Mouse (Mus musculus) bone marrow, adult 2 months (tissue): ENCODE results near the gene Nutm1. TPM values are rescaled to one million over a fixed set of nuclear protein-coding genes. Genes with fewer than 3 reads are reported as not detected.

Experiments used
- H3K27ac ChIP-seq: fragments of 200-500 bp; 2 replicates; pipeline ENCODE4 v1.5.1; 2012; ENCODE audit warnings: low read depth, mild to moderate bottlenecking, control low read depth, inconsistent platforms, low read length; ENCODE audit not compliant: control insufficient read depth, poor library complexity, insufficient read depth
- H3K4me1 ChIP-seq: fragments of 200-500 bp; 2 replicates; pipeline ENCODE4 v1.6.1; 2011; ENCODE audit warnings: low read length; ENCODE audit not compliant: control insufficient read depth, insufficient read depth
- H3K4me3 ChIP-seq: fragments of 200-500 bp; replicated peaks from 2 replicates; pipeline ENCODE3; 2011; ENCODE audit warnings: mild to moderate bottlenecking, low read depth, low read length, control low read depth; ENCODE audit not compliant: control insufficient read depth
- CTCF ChIP-seq: fragments of 200-500 bp; IDR thresholded peaks from 2 replicates; pipeline ENCODE4 v1.5.1; 2011; ENCODE audit warnings: low read length, control low read depth; ENCODE audit not compliant: control insufficient read depth, insufficient read depth
- POLR2A ChIP-seq: fragments of 200-500 bp; IDR thresholded peaks from 2 replicates; pipeline ENCODE4 v1.6.1; 2011; ENCODE audit warnings: low read depth, mild to moderate bottlenecking, control low read depth, low read length, borderline replicate concordance; ENCODE audit not compliant: control insufficient read depth
- WGBS: fragments of 180-500 bp; shearing (Covaris S2); methylation state at CpG from one replicate; pipeline ENCODE4 v1.1.7; 2018; 5-methylcytosine and 5-hydroxymethylcytosine counted together
- polyA plus RNA-seq: library from polyadenylated mRNA; stranded (reverse); fragments of >200 nt; gene quantifications from 2 replicates; pipeline ENCODE4 v1.2.4, GENCODE M21; 2011; ENCODE audit warnings: low replicate concordance; ENCODE audit not compliant: missing spikeins, insufficient read depth, insufficient read length

Nutm1 gene
- polyA plus RNA-seq, 1 experiment, result not detected

DNA sequence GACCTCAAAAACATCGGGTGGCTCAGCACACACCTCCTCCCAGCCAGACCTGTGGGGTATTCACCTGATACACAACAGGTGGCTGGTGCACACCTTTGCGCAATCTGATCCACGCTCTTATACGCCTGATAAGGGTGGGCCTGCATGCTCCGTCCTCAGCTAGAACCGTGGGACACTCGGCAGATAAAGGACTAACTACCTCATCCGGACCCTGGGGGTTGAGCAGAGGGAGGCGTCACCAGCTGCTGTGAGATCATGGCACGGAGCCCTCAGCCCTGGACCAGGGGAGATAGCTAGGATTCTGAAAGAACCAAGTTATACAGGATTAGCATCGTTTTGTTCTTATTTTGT is 7.1 kb upstream of the Nutm1 start, which contains the start of gene Gm21985:
TSS of gene Gm21985 (plus strand) at position 73 of the 351 bp plus-strand sequence.
- H3K4me3 ChIP-seq, result peak within 1 kb of the TSS; percentile 95
- WGBS, result under 1% methylated on average over 11 of the region's 11 CpGs
- peak within 1 kb of the TSS; percentile 99 for H3K27ac ChIP-seq
- no peaks in the 10 kb centered on the region; the same call in 1 of the 2 replicates for H3K4me1 ChIP-seq
- peak; percentile 64; the same call in 1 of the 2 replicates for TF ChIP-seq POLR2A
- no peak for TF ChIP-seq CTCF

DNA sequence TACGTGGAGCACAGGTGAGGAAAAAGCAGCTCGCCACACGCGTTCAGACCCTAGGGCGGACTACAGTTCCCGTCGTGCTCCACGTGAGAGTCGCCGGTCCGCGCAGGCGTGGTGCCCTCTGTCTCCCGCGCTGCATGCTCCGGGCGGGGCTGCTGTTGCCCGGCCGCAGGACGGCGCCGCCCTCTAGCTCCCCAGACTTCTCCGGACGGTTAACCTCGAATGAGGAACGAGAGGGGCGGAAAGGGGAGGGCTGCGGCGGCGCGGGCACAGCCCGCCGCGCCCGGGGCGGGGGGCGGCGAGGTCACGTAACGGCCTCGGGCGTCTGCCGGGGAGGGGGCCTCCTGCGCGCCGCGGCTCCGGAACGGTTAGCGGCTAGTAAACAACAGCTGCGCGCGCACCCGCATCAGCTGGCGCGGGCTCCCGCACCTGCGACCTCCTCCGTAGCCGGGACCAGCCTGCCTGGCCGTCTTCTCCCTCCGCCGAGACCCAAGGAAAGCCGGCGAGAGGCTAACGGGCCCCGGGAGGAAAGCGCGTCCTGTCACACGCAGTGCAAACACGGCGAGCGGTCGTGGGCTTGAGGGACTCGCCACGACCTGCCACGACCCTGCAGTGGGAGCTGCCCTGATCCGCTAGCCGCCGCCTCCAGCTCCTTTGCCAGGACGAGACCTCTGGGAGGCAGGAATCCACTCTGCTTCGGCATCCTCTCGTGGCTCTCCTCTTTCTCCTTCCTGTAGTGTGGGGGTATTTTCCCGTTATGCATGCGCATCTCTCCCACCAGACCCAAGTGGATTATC is 6.6 kb upstream of the Nutm1 start, which contains the start of gene Slc12a6:
TSS of gene Slc12a6 (plus strand) at position 378 of the 794 bp plus-strand sequence.
- TF ChIP-seq CTCF (0 out of 2 replicates have a peak, but pooled peaks have one; percentile 5), POLR2A (peak; percentile 39; the same call in 1 of the 2 replicates)
- Histone ChIP-seq H3K4me1 (no peaks in the 10 kb centered on the region; the same call in 1 of the 2 replicates), H3K27ac (peak within 1 kb of the TSS; percentile 99), H3K4me3 (peak within 1 kb of the TSS; percentile 95)
- WGBS, result under 1% methylated on average over 85 of the region's 85 CpGs

DNA sequence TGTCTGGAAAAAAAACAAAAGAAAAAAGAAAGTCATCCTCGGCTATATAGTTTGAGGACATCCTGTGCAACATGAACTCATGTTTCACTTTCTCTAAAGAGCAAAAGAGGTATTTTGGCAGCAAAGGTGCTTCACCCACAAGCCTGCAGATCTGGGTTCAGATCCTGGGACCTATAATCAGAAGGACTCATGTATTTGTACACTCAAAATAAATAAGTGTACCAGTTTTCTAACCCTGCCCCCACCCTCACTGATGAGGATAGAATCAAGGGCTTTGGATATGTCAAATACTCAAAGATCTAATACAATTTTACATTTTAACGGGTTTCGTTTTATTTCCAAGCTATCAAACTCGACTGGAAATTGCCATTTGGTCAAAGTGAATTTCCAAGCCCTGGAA is 5.3 kb upstream of the Nutm1 start:
- H3K4me1 ChIP-seq, result no peaks in the 10 kb centered on the region
- WGBS, result 61% methylated on average over 4 of the region's 4 CpGs
- TF ChIP-seq CTCF (no peak), POLR2A (no peak)
- H3K27ac ChIP-seq, result no peak overlapping the region
- no peak overlapping the region for H3K4me3 ChIP-seq

DNA sequence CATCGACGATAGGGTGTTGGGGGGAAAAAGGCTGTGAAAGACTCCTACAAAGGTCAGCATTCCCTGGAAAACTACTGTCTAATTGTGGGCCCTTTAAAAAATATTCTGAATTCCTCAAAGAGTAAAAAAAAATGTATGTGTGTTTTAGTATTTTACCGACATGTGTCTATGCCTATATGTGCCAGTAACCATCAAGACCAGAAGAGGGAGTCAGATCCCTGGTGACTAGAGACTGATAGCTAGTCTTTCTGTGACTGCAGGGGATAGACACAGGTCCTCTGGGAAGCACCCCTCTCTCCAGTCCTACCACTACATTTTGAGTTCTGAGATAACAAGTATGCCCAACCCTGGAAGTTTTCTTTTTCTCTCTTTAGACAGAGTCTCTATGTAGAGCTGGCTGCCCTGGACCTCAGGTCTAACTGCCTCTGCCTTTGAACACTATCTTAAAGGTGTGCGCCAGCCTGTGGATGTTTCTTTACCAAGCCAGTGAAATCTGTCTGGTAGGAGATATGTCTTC is 3.7 kb upstream of the Nutm1 start:
- Histone ChIP-seq H3K4me3 (no peak overlapping the region), H3K27ac (no peak overlapping the region), H3K4me1 (no peaks in the 10 kb centered on the region)
- TF ChIP-seq POLR2A, result no peak
- TF ChIP-seq CTCF, result 0 out of 2 replicates have a peak, but pooled peaks have one; percentile 12
- 24% methylated on average over 4 of the region's 4 CpGs for WGBS

DNA sequence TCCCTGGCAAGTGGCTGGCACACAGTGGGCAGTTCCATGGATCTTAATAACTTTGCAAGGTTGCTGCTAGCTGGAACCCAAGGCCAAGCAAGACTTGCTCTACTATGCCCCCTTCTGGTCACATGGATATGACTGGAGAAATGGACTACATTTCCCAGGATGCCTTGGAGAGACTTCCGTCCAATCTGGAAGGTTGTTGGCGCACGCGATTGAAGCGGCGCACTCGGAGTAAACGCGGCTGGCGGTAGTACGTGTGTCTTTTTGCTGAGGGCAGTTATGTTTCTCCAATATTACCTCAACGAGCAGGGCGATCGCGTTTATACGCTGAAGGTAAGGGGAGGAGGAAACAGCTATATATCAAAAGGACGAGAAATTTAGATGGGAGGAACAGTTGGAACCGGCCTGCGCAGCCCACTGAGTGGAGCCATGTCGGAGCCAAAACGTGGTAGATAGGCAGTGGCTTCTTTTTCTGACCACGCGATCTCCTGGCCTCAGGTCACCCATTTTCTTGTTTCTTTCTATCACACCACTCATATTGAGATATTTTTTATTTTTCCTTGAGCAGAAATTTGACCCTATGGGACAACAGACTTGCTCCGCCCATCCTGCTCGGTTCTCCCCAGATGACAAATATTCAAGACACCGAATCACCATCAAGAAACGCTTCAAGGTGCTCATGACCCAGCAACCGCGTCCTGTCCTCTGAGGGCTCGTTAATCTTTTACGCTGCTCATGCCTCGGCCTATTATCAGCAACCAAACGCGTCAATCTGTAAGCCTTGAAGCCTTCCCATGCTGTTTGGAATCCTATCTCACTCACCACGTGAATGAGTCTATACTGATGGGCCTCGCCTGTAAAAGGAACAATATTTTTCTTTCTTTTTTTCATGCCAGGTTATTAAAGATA is 2.9 kb upstream of the Nutm1 start, which contains the start of gene Nop10:
TSS of gene Nop10 (plus strand) at position 179 of the 906 bp plus-strand sequence.
- Histone ChIP-seq H3K4me3 (peak within 1 kb of the TSS; percentile 74), H3K4me1 (no peaks in the 10 kb centered on the region), H3K27ac (0 out of 2 replicates have a peak within 1 kb of the TSS, but pooled peaks have one; percentile 16)
- TF ChIP-seq CTCF (peak; percentile 67), POLR2A (peak; percentile 79)
- WGBS, result under 1% methylated on average over 36 of the region's 36 CpGs

DNA sequence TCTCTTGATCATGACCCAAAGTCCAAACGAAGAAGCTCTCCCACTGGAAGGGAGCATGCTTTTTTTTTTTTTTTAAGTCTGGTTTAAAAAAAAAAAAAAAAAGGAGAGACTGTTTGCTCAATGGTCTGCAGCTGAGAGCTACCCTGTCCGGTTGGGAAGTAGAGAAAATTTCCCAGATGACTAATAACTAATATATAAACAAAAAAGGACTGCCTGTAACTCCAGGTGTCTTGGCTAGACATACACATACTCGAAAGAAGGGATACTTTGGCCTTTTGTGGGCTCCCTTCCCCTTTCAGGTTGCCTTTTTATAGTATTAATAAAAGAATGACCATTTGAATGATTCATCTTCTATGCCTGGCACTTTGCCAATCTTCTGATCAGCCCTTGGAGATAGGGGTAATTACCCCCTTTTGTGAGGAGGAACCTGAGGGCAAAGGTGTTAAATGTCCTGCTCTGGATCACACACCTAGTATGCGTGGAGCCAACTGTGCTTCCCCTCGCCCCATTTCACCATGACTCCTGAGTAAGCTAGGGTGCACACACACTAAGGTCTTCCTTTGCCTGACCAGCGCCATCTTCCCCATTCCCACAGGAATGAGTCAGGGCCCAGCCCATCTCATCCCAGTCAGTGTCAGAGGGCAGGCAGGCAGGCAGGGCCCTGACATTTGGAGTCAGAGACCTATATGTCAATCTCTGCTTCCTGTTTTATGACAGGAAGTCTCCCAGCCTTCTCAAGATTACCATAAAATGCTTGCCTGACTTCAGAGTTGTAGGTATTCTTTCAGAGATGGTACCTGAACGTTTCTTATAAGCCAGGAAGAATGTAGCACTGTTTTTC is 4.2 kb downstream of the Nutm1 start:
- Histone ChIP-seq H3K4me1 (no peaks in the 10 kb centered on the region; the same call in 1 of the 2 replicates), H3K4me3 (no peak overlapping the region), H3K27ac (no peak overlapping the region)
- no peak for TF ChIP-seq POLR2A
- no peak for TF ChIP-seq CTCF
- 62% methylated on average over 7 of the region's 7 CpGs for WGBS

DNA sequence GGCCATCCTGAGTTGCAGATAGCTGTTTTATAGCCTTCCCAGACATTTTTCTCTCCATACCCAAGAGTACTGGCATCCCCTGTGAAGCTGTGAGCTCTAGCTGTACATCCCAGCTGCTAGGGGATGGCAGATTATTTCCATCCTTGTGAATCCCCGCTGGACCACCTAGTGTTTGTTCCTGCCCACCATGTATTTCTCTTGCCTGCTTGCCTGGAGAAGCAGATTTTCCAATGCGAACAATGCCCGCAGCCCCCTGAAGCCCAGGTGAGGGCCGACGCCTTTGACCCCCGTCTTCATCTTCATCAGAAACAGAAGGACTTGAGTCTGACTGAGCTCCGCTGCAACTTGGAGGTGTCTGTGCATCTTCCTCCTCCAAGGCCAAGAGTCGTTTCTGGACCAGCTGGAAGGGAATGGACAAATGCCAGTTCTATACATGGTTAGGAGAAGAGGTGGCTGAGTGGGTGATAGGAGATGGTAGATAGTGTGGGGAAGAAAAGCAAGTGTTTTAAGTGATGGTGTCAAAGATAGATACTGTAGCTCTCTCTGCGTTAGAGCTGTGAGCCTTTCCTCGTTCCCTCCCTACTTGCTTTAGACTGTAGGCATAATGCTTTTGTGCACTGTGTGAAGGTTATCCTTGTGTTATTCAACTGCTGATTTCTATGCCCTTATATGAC is 9.2 kb downstream of the Nutm1 start:
- no peaks in the 10 kb centered on the region for H3K4me1 ChIP-seq
- H3K27ac ChIP-seq, result no peak overlapping the region
- 87% methylated on average over 10 of the region's 10 CpGs for WGBS
- TF ChIP-seq POLR2A, result no peak
- no peak for TF ChIP-seq CTCF
- H3K4me3 ChIP-seq, result no peak overlapping the region
